Mouse (Mus musculus) inflammation-experienced regulatory T-cells, adult 6 months (primary cell): ENCODE results near the gene Tnfrsf12a. TPM values are rescaled to one million over a fixed set of nuclear protein-coding genes. Genes with fewer than 3 reads are reported as not detected.
A peak's percentile ranks its signal among the peaks of the same experiment; 100 is the strongest.

Experiments
- ATAC-seq: one replicate; pipeline ENCODE4 v1.8.0; 2017
- polyA plus RNA-seq, 3 experiments: library from polyadenylated mRNA; unstranded; fragments of 100-300 nt; shearing (Covaris generic); gene quantifications; one replicate each; pipeline ENCODE4 v1.2.1; 2017

Gene Tnfrsf12a
- polyA plus RNA-seq, 3 experiments from 2014 or later: 3.7 to 6.5 (median 4.6) TPM

- ATAC-seq: no peak
These were observed 32.4 kb downstream of the Tnfrsf12a start, which contains the start of gene Mmp25 for GRCm38 (mm10) chr17:23644613-23645495. Gene Mmp25 (minus strand): TSS chr17:23645277.

GRCm38 (mm10) chr17:23631241-23631640, 46.0 kb downstream of the Tnfrsf12a start:
- ATAC-seq: no peak

GRCm38 (mm10) chr17:23630195-23631020, 46.9 kb downstream of the Tnfrsf12a start:
- peak; percentile 98 for ATAC-seq

- ATAC-seq: no peak
These were observed 49.5 kb downstream of the Tnfrsf12a start for GRCm38 (mm10) chr17:23627813-23628212.

Other genes with a start within 250 kb of the Tnfrsf12a start
- gene Vmn2r117, start 197.8 kb downstream of the Tnfrsf12a start, polyA plus RNA-seq: not detected
- gene Zfp213, start 113.2 kb downstream of the Tnfrsf12a start, polyA plus RNA-seq: 1 to 10 TPM; 4.0 to 5.5 (median 4.8) TPM
- under 1 TPM in 1 of 3 experiments, not detected in 2; 0.71 TPM for gene Zfp13, start 78.0 kb downstream of the Tnfrsf12a start, polyA plus RNA-seq
- 1 to 10 TPM in 2 of 3 experiments, under 1 TPM in 1; 0.73 to 3.1 (median 1.2) TPM for gene Zscan10, start 76.6 kb downstream of the Tnfrsf12a start, polyA plus RNA-seq
- gene Mmp25, start 32.2 kb downstream of the Tnfrsf12a start, polyA plus RNA-seq: 1 to 10 TPM in 2 of 3 experiments, under 1 TPM in 1; 0.80 to 6.6 (median 2.8) TPM
- gene Bicdl2, start 17.0 kb downstream of the Tnfrsf12a start, polyA plus RNA-seq: under 1 TPM in 1 of 3 experiments, not detected in 2; 0.23 TPM
- 10 to 100 TPM; 62.6 to 79.5 (median 70.7) TPM for gene Hcfc1r1, start 3.9 kb downstream of the Tnfrsf12a start, polyA plus RNA-seq
- 10 to 100 TPM; 27.1 to 36.7 (median 27.5) TPM for gene Thoc6, start 3.6 kb downstream of the Tnfrsf12a start, polyA plus RNA-seq
- not detected for gene Cldn6, start 1.8 kb upstream of the Tnfrsf12a start, polyA plus RNA-seq
- not detected for gene Cldn9, start 6.6 kb upstream of the Tnfrsf12a start, polyA plus RNA-seq
- not detected for gene 1520401A03Rik, start 45.3 kb upstream of the Tnfrsf12a start, polyA plus RNA-seq
- gene Pkmyt1, start 48.9 kb upstream of the Tnfrsf12a start, polyA plus RNA-seq: 10 to 100 TPM in 2 of 3 experiments, 1 to 10 TPM in 1; 7.5 to 18.5 (median 11.3) TPM
- 1 to 10 TPM; 1.3 to 7.2 (median 2.5) TPM for gene Paqr4, start 63.4 kb upstream of the Tnfrsf12a start, polyA plus RNA-seq
- 1 to 10 TPM in 2 of 3 experiments, under 1 TPM in 1; 0.78 to 3.2 (median 1.1) TPM for gene Kremen2, start 68.4 kb upstream of the Tnfrsf12a start, polyA plus RNA-seq
- gene Flywch1, start 94.1 kb upstream of the Tnfrsf12a start, polyA plus RNA-seq: 10 to 100 TPM; 13.2 to 15.6 (median 13.7) TPM
- gene Flywch2, start 108.6 kb upstream of the Tnfrsf12a start, polyA plus RNA-seq: 1 to 10 TPM; 1.3 to 3.1 (median 2.3) TPM
- gene Srrm2, start 113.1 kb upstream of the Tnfrsf12a start, polyA plus RNA-seq: 100 to 1,000 TPM; 271 to 328 (median 302) TPM
- gene Elob, start 151.7 kb upstream of the Tnfrsf12a start, polyA plus RNA-seq: 100 to 1,000 TPM; 674 to 762 (median 707) TPM
- 1 to 10 TPM in 2 of 3 experiments, not detected in 1; 1.3 to 1.6 TPM for gene Prss33, start 158.6 kb upstream of the Tnfrsf12a start, polyA plus RNA-seq
- 1 to 10 TPM in 1 of 3 experiments, under 1 TPM in 1, not detected in 1; 0.34 to 1.1 TPM for gene Prss32, start 166.4 kb upstream of the Tnfrsf12a start, polyA plus RNA-seq
- 10 to 100 TPM in 2 of 3 experiments, 1 to 10 TPM in 1; 3.9 to 19.1 (median 13.6) TPM for gene Prss41, start 166.7 kb upstream of the Tnfrsf12a start, polyA plus RNA-seq
- not detected for gene Prss21, start 190.6 kb upstream of the Tnfrsf12a start, polyA plus RNA-seq
- not detected for gene Dcpp1, start 203.4 kb upstream of the Tnfrsf12a start, polyA plus RNA-seq
- gene Dcpp2, start 203.4 kb upstream of the Tnfrsf12a start, polyA plus RNA-seq: not detected
- gene Dcpp3, start 240.0 kb upstream of the Tnfrsf12a start, polyA plus RNA-seq: not detected